Mouse (Mus musculus): ENCODE data around the gene Isg20.

GRCm38 (mm10) chr7:78864446-78864802, 48.8 kb upstream of the Isg20 start:
- TF ChIP-seq TAL1 (IDR thresholded peaks at IDR 0.05; ENCODE audit: low read length) (no peak), GATA1 (IDR thresholded peaks at IDR 0.05; ENCODE audit: low read length) (no peak)
